Mouse (Mus musculus) kidney, adult 2 months (tissue): ENCODE measurements around the gene Calm4. TPM values are rescaled to one million over a fixed set of nuclear protein-coding genes. Genes with fewer than 3 reads are reported as not detected.
"Not testable (repeated sequence)": the region's sequence is repeated elsewhere in the genome, so short reads cannot be mapped to it uniquely, and the experiment has no call there.

Experiments
- DNase-seq: peaks from one replicate; pipeline ENCODE4 v3.0.0; 2021
- H3K27ac ChIP-seq: fragments of 200-500 bp; 2 replicates; pipeline ENCODE4 v1.5.1; 2012; ENCODE audit warnings: low read depth, low read length, control low read depth, inconsistent platforms; ENCODE audit not compliant: insufficient read depth
- H3K27me3 ChIP-seq: fragments of 200-500 bp; replicated peaks from 2 replicates; pipeline ENCODE4 v1.6.1; 2012; ENCODE audit warnings: mild to moderate bottlenecking, moderate library complexity, low read length, inconsistent platforms; ENCODE audit not compliant: control insufficient read depth, insufficient read depth
- H3K36me3 ChIP-seq: fragments of 200-500 bp; 2 replicates; pipeline ENCODE4 v1.6.1; 2012; ENCODE audit warnings: mild to moderate bottlenecking, moderate library complexity, low read length, inconsistent platforms; ENCODE audit not compliant: control insufficient read depth, insufficient read depth
- H3K4me1 ChIP-seq: fragments of 200-500 bp; 2 replicates; pipeline ENCODE4 v1.6.1; 2011; ENCODE audit warnings: low read length; ENCODE audit not compliant: control insufficient read depth, insufficient read depth
- H3K4me3 ChIP-seq: fragments of 200-500 bp; 2 replicates; pipeline ENCODE4 v1.5.1; 2011; ENCODE audit warnings: mild to moderate bottlenecking, low read depth, low read length, control low read depth; ENCODE audit not compliant: insufficient read depth
- CTCF ChIP-seq: fragments of 200-500 bp; conservative IDR thresholded peaks from 2 replicates; pipeline ENCODE4 v1.5.1; 2011; ENCODE audit warnings: low read depth, mild to moderate bottlenecking, control low read depth, low read length, moderate library complexity, mixed read lengths; ENCODE audit not compliant: insufficient read depth, insufficient read length
- POLR2A ChIP-seq: fragments of 200-500 bp; IDR thresholded peaks from one replicate; pipeline ENCODE4 v1.6.1; 2011; ENCODE audit warnings: low read depth, low read length, control low read depth
- WGBS: fragments of 180-500 bp; shearing (Covaris S2); methylation state at CpG from one replicate; pipeline ENCODE4 v1.1.7; 2018; 5-methylcytosine and 5-hydroxymethylcytosine counted together
- polyA plus RNA-seq: library from polyadenylated mRNA; depleted of rRNA; stranded (reverse); fragments of >200 nt; gene quantifications from 2 replicates; pipeline ENCODE4 v1.2.3, GENCODE M21; 2012

The Calm4 gene
- polyA plus RNA-seq, 1 experiment: not detected

GRCm38 (mm10) chr13:3831994-3832393, 5.6 kb upstream of the Calm4 start:
- Histone ChIP-seq H3K27ac (no peak overlapping the region), H3K36me3 (no peaks in the 10 kb centered on the region), H3K4me3 (no peak overlapping the region), H3K4me1 (no peaks in the 10 kb centered on the region), H3K27me3 (no peaks in the 10 kb centered on the region)
- DNase-seq: no peak
- TF ChIP-seq CTCF: no peak
- no peak for TF ChIP-seq POLR2A
- WGBS: 56% methylated on average over 1 of the region's 1 CpGs

- 23% methylated on average over 2 of the region's 2 CpGs for whole genome bisulfite sequencing
- no peaks in the 10 kb centered on the region for H3K27me3 ChIP-seq
- TF ChIP-seq CTCF (no peak), POLR2A (no peak)
- DNase-seq: peak; percentile 16
- H3K27ac ChIP-seq: no peak overlapping the region
- H3K4me1 ChIP-seq: no peaks in the 10 kb centered on the region
- H3K36me3 ChIP-seq: no peaks in the 10 kb centered on the region
- H3K4me3 ChIP-seq: no peak overlapping the region
These were observed 5.1 kb upstream of the Calm4 start for GRCm38 (mm10) chr13:3832450-3832849.

- H3K36me3 ChIP-seq, H3K27ac ChIP-seq, H3K27me3 ChIP-seq, DNase-seq, H3K4me3 ChIP-seq, H3K4me1 ChIP-seq: not testable (repeated sequence)
These were observed 3.9 kb upstream of the Calm4 start for GRCm38 (mm10) chr13:3833644-3834043.

GRCm38 (mm10) chr13:3840662-3841061, 3.1 kb downstream of the Calm4 start:
- H3K4me1 ChIP-seq, H3K27ac ChIP-seq, H3K36me3 ChIP-seq, DNase-seq, H3K4me3 ChIP-seq, H3K27me3 ChIP-seq: not testable (repeated sequence)

- TF ChIP-seq CTCF: no peak
- no peak for TF ChIP-seq POLR2A
- WGBS: 83% methylated on average over 1 of the region's 1 CpGs
- no peaks in the 10 kb centered on the region for H3K36me3 ChIP-seq
- H3K4me3 ChIP-seq: no peak overlapping the region
- no peak for DNase-seq
- no peaks in the 10 kb centered on the region for H3K4me1 ChIP-seq
- H3K27me3 ChIP-seq: no peaks in the 10 kb centered on the region
- no peak overlapping the region for H3K27ac ChIP-seq
These were observed 12.8 kb downstream of the Calm4 start for GRCm38 (mm10) chr13:3850330-3850729.

GRCm38 (mm10) chr13:3853648-3854333, 16.2 kb downstream of the Calm4 start, which contains the start of gene Calm5:
Gene Calm5 (plus strand): TSS chr13:3854173.
- H3K4me3 ChIP-seq, DNase-seq, H3K36me3 ChIP-seq, H3K4me1 ChIP-seq, H3K27ac ChIP-seq, H3K27me3 ChIP-seq: not testable (repeated sequence)
- 84% methylated on average over 3 of the region's 3 CpGs for WGBS

GRCm38 (mm10) chr13:3854856-3855255, 17.3 kb downstream of the Calm4 start:
- TF ChIP-seq CTCF: no peak
- TF ChIP-seq POLR2A: no peak
- DNase-seq: no peak
- Histone ChIP-seq H3K27me3 (no peaks in the 10 kb centered on the region), H3K4me3 (no peak overlapping the region), H3K4me1 (no peaks in the 10 kb centered on the region), H3K36me3 (no peaks in the 10 kb centered on the region), H3K27ac (no peak overlapping the region)
- WGBS: 87% methylated on average over 2 of the region's 2 CpGs

- Histone ChIP-seq H3K27me3 (no peaks in the 10 kb centered on the region), H3K4me1 (no peaks in the 10 kb centered on the region), H3K4me3 (no peak overlapping the region), H3K27ac (no peak overlapping the region), H3K36me3 (no peaks in the 10 kb centered on the region)
- 55% methylated on average over 1 of the region's 1 CpGs for WGBS
- DNase-seq: no peak
- TF ChIP-seq POLR2A: no peak
- no peak for TF ChIP-seq CTCF
These were observed 18.7 kb downstream of the Calm4 start for GRCm38 (mm10) chr13:3856252-3856651.
